Mouse (Mus musculus) kidney, postnatal 25 days (tissue): Measurements from ENCODE around the gene Cisd1.

Experiments
- DNase-seq, 2 experiments: peaks; one replicate each; pipeline ENCODE4 v3.0.0; 2021; ENCODE audit warnings: mixed read lengths in 2 of 2

The Cisd1 gene

GRCm38 (mm10) chr10:71326789-71327188 lies 18.0 kb downstream of the Cisd1 start:
- DNase-seq = peak; percentile 77

GRCm38 (mm10) chr10:71326123-71326522 lies 18.6 kb downstream of the Cisd1 start:
- peak in 1 of 2 experiments; percentile 64 for DNase-seq

DNA sequence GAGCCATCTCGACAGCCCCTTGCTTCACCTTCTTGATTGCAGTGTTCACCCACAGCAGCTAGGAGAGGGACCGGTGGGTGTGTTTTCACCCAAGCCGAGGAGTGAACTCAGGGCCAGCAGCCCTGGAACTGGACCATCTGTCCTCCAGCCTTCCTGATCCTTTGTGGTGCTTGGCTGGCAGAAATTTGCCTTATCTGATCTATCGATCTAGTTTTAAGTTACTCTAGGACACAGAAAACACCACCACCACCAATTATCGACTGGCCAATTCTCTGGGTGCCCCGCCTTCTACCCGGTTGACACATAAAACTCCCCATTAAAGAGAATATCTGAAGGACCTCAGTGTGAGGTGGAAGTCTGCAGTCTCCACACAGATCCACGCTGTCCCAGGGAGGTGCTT lies 21.1 kb downstream of the Cisd1 start:
- no peak for DNase-seq

DNA sequence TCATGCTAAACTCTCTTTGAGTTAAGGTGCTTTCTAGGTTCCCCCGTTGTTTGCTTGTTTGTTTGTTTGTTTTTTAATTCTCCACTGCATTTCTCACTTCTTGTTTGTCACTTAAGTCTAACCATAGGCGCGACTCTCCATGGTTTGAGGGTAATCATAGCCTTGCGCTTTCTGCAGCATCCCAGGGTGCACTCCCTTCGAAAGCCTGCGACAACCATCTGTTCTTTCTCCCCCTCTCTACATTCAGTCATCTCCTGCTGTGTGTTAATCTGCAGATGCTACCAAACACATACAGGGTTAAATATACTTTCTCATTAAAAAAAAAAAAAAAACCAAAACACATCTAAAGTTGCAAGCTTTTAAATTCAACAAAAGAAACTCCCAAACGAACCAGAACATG lies 28.3 kb downstream of the Cisd1 start:
- no peak for DNase-seq

DNA sequence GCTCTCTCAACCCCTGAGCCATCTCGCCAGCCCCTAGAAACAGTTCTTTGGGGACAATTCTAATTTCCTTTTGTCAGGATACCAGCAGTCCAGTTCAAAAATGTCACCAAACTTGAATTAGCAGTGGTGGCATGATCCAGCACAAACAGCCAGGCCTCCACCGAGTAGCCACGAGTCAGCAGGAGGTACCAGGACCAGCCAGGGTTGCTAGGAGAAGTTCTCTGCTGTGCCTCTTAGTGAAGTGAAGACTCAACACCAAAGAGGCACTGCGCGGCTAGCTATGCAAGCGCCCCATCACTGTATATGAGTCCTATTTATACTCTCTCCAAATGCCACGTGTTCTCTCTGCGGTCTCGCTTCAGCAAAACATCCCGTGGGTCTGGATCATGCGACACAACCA lies 28.7 kb downstream of the Cisd1 start:
- DNase-seq = no peak

DNA sequence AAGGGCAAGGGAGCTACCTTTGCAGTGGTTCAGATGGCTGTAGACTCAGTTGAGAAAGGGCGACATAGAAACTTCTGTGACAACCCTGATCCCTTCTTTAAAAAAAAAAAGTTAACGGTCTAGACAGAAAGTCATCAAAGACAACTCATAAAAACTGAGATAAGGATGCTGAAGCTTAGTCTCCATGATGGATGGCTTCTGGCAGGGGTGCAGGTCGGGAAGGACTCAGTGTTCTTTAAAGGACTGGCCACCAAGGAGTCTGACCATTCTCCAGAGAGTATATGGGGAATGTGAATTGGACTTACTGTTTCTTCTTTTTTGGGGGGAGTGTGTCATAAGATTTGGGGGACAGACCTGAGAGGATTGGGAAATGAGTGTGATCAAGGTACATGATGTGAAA lies 30.2 kb downstream of the Cisd1 start:
- DNase-seq = no peak

- no peak for DNase-seq
Observed at GRCm38 (mm10) chr10:71310288-71310687, 34.5 kb downstream of the Cisd1 start.

DNA sequence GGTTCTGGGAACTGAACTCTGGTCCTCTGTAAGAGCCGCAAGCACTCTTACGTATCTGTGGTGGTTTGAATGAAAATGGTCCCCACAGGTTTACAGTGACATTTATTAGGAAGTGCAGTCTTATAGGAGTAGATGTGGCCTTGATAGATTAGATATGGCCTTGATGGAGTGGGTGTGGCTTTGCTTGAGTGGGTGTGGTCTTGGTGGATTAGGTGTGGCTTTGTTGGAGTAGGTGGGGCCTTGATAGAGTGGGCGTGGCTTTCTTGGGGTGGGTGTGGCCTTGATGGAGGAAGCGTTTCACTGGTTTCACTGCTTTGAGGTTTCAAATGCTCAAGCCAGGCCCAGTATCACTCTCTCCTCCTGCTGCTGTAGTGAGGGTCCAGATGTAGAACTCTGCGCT lies 36.6 kb downstream of the Cisd1 start:
- no peak for DNase-seq

DNA sequence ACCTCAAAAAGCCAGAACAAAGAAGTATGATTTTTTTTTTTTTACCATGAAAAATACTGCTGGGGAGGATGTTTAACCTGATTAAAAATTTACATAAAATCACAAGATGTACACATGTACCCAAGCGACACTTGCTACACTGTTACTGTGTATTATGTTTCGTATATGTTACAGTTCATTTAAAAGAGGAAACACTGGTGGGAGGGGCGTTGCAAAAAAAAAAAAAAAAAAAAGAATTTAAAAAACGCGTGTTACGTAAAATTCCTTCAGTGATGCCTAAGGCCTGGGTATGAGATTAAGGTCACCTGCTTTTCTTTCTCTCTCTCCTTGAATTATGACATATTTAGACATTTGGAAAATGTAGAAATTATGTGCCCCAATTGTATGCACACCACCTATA lies 38.0 kb downstream of the Cisd1 start:
- no peak for DNase-seq

DNA sequence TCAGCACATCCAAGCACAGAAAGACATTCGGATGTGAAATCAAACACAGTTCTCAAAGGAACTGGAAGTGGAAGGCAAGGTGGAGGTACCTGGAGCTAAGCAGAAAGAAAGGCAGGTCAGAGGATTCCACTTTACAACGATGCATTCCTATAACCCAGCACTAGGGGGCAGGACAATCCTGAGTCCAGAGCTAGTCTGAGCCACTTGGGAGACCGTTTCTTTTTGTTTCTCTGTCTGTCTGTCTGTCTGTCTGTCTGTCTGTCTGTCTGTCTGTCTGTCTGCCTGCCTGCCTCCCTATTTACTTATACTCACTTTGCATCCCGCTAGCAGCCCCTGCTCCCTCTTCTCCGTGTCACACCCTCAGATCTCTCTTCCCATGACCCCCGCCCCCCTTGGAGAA lies 38.6 kb downstream of the Cisd1 start:
- peak; percentile 52 to 72 for DNase-seq

DNA sequence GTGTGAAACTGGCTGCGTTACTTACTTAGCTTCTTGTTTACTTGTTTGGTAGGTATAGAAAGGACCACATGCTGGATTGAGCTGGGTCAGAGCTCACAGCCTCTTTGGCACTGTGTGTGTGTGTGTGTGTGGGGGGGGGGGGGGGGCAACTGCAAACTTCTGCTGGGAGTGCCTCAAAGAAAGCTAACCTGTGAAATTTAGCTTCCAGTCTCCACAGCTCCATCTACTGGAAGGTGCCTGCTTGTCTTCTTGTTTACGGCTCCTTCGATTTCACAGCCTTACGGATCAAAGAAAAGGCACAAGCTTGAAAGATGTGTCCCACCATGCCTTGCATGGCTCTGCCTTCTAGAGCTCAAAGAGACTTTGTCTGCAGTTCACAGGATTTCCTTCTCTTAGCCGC lies 42.3 kb downstream of the Cisd1 start:
- DNase-seq = peak in 1 of 2 experiments; percentile 57

GRCm38 (mm10) chr10:71300161-71300560 lies 44.6 kb downstream of the Cisd1 start:
- DNase-seq = no peak

- DNase-seq = no peak
Observed at GRCm38 (mm10) chr10:71293245-71293644, 51.5 kb downstream of the Cisd1 start.

- DNase-seq = no peak
Observed at GRCm38 (mm10) chr10:71292254-71292653, 52.5 kb downstream of the Cisd1 start.

GRCm38 (mm10) chr10:71291801-71292200 lies 53.0 kb downstream of the Cisd1 start:
- DNase-seq = no peak

DNA sequence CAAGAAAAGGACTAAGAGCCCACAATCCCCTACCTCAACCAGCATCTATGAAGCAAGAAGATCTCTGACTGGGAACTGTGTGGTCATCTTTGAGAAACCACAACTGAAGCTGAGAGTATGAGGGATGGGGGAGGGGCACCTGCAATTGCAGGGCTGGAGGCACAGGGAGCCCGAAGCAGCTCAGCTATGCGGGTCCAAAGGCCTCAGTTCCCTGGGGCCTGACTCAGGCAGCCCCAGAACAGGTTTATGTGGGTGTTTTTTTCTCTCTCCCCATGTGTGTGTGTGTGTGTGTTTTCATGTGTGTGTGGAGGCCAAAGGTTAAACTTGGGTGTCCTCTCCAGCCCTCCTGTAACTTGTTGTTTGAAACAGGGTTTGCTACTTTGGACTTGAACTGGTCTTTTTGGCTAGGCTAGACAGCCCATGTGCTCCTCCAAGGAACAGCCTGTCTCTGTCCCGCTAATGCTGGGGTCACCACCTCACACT lies 53.5 kb downstream of the Cisd1 start:
- peak; percentile 65 to 83 for DNase-seq

GRCm38 (mm10) chr10:71285126-71285580 lies 59.6 kb downstream of the Cisd1 start, which contains the start of gene Ube2d1:
Gene Ube2d1 (minus strand): TSS chr10:71285262.
- peak; percentile 88 to 92 for DNase-seq

DNA sequence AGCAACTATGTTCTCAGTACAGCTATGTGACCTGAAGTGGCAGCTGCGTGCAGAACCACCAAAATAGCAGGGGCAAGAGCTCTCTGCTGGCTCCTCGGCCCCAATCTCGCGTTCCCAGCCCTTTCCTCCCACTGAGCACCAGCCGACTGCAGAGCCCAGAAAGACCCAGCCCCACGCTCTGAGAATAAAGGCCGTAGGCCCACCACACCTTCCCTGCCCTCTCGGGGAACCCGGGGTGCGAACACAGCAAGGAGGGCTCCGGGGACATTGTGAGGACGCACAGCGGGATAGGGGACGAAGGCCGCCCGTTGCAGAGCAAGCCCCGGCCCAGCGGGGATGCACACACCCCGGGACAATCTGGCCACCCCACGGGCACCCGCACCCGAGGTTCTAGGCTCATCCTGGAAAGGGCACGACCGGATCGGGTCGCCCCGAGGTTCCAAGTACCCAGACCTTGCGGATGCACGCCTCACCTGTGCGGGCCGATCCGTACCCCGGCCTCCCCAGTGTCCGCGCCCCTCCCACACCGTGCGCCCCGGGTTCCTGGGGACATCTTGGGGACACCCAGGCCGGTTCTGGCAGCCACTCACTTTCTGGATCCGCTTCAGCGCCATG lies 60.1 kb downstream of the Cisd1 start:
- DNase-seq = peak; percentile 12 to 39

DNA sequence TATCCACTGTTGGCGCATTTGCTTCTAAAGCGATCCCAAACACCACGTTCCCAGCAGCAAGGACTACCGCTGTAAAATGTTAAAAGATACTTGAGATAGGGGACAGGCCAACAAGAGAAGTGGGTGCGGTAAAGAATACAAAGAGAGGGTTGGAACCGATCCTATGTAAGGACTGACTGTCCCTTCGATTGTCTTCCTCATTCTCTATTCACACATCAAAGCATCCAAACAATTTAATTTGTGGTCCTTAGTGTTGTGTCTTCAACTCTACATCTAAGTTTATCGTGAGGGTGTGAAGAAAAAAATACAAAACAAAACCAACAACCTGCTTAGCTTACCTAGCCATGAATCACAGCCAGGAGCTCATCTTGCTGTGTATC lies 60.6 kb downstream of the Cisd1 start:
- DNase-seq = no peak
